Mouse (Mus musculus) mesoderm, embryonic 11.5 days (tissue): ENCODE measurements at regions not wholly inside any gene's neighbourhood (a gene's known extent, or its start where the extent isn't known, plus 50 kb on each side); places are given as distances from the start of the nearest gene placed in this dataset.

Experiments used
- DNase-seq: peaks from one replicate; pipeline ENCODE4 v3.0.0-alpha.2; 2012; ENCODE audit warnings: low read depth, low spot score

DNA sequence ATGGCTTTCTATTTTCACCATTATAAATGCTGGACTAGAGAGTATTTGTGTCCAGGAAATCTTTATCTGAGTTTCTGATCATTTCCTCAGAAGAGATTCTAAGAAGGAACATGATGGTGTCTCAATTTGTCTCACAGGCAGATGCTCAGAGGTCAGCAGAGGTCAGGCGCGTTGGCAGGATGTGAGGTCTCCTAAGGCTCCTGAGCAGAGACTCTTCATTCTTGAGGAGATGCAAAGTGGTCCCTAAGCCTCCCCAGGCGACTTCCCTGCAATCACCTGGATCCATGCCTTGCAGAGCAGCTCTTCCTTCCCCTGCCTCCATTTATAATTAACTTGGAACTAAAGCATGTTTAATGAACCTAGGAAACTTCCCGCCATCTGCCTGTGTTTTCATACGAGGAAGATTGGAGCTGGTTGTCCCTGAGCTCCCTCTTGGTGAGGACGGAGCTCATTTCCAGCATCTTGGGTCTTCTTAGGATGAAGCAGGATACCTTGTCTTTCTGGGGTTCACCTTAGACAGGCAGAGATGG is 71.8 kb downstream of the Arf2 start:
- no peak for DNase-seq

DNA sequence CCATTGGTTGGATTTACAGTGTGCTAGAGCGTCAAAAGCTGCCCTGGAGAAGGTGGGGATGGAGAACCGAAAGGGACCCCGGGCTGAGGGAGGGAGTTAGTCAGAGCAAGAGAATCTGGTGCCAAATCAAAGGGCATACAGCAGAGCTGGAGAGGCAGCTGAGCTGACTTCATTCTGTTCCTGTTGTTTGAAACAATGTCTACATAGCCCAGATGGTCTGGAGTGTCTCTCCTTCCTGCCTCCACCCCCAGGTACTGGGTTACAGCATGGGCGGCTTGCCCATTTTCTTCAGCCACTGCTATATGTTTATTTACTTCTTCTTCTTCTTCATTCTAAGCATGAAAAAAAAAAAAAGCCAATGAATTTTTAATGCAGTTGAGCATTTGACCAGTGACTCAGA is 78.7 kb downstream of the Arf2 start:
- DNase-seq = no peak

DNA sequence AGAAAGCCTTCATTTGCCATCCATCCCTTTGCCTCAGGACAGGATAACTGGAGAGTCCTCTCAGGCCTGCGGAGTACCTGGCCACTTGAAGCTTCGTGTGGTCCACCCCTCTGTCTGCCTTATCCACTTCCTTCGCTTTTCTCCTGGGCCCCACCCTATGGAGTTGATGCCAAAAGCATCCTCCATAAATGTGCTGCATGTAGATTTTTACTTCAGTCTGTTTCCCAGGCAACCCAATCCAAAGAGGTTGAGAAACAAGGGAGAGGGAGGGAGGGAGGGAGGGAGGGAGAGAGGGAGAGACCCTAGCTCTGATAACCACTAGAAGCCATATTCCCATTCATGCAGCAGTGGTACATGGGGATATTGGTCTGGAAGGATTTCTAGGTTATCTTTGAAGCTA is 80.7 kb upstream of the Crhr1 start:
- no peak for DNase-seq

DNA sequence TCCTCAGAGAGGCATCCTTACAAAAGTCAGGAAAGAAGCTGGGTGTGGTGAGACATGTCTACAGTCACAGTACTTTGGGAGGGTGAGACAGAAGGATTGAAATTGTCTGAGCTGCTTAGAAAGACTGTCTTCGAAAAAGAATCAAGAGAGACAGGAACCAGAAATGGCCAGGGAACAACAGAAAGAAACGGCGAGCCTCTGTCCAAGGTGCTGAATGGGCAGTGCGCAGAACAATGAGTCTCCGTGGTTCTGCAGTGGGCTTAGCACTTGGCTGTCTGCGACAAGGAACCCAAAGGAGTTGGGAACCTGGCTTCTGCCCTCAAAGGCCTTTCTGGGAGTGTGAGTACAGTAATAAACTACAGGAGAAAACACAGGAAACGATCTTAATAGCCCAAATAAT is 79.4 kb upstream of the Crhr1 start:
- DNase-seq = peak; percentile 73

DNA sequence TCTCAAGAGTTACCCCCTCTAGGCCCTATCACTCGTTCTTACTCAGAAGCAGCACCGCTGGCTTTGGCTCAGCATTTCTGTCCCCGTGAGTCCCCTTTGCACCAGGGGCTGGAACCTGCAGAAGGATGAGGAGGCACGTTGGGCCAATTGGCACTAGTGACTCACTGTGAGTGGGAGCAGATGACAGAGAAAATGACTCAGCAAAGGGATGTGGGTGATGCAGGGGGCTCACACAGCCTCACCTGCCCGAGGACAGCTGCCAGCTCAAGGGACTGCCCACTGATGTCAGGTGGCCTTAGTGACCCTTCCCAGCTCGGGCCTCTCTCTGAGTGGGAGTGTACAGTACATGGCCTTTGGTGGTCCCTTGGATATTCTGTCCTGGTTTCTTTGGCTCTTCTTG is 76.7 kb upstream of the Crhr1 start:
- DNase-seq = no peak

DNA sequence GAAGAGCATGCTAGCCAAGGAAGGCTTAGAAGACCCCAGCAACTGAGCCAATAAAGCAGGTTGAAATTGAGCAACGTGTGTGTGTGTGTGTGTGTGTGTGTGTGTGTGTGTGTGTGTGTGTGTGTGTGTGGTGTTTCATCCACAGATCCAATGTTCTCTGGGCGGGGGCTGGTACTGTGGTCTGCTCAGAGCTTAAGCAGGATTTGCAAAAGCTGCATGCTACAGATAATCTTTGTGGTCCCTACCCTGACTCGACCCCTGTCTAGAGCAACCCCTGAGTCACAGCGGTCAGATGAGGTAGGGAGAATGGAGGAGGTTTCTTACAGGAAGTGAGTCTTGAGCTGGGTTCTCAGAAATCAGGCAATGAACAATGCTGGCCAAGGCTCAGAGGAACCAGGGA is 75.6 kb upstream of the Crhr1 start:
- DNase-seq = no peak

DNA sequence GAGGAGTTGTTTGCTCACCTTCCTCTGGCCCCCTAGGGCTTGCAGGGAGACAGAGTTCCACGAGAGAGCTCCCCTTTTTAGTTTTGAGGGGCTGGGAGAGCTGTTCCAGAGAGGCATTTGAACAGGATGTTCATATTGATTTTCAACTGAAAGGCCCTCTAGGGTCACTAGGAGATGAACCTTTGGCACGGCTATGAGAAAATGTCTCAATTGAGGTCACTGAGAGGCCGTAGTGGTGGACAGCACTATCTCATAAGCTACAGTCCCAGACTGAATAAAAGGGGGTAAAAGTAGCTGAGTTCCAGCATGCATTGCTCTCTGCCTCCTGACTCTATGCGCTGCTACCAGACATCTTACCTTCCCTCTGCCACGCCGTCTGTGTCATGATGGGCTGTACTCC is 74.1 kb upstream of the Crhr1 start:
- no peak for DNase-seq

DNA sequence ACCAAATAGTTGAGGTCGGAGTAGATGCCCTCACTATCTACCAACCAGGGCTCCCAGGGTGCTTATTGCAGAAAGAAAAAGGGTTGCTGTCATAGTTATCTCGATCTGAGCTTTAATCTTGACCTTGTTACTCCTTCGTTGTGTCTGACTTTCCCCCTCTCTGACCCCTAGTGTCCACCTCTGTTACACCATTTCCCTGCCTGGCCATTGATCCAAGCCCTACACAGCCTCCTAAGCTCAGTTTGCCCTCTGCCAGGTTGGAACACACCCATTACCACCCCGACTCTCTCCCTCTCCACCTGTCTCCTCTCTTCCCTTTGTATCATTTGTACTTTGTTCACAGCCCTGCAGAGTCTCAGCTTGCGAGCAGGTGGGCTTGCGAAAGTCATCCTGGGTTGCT is 73.6 kb upstream of the Crhr1 start:
- DNase-seq = no peak

DNA sequence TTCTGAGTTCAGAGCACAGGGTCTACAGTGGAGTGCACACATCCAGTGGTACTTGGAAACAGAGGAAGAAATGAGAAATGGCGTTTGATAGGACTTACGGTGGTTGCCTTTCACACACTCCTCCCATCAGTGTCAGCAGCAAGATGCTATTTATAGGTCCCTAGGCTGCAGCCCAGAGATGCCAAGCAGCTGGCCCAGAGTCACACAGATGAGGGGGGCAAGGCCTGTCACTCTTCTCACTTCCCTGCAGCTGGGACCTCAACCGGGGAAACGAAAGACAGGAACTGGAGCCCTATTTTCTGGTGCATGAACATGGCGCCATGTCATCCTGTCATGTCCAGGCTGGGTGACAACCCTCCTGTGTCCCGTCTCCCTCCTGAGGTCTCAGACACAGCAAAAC is 71.3 kb upstream of the Crhr1 start:
- no peak for DNase-seq

DNA sequence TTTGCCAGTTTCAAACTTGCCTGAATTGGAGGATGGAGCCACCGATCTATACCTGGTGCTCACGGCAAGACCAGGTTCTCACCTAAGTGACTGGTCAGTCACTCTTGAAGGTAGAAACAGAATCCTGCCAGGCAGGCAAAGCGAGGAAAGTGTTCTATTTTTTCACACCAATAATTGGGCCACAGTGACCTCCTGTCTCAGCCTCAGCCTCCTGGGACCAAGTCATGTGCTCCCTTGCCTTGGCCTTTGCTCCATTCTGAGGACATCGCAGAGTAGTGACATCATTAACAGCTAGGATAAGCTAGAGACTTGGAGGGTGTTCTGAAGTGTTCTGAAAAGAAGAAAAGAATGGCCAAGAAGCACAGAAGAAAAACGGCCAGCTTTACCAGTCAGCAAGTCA is 67.5 kb upstream of the Crhr1 start:
- DNase-seq = no peak

DNA sequence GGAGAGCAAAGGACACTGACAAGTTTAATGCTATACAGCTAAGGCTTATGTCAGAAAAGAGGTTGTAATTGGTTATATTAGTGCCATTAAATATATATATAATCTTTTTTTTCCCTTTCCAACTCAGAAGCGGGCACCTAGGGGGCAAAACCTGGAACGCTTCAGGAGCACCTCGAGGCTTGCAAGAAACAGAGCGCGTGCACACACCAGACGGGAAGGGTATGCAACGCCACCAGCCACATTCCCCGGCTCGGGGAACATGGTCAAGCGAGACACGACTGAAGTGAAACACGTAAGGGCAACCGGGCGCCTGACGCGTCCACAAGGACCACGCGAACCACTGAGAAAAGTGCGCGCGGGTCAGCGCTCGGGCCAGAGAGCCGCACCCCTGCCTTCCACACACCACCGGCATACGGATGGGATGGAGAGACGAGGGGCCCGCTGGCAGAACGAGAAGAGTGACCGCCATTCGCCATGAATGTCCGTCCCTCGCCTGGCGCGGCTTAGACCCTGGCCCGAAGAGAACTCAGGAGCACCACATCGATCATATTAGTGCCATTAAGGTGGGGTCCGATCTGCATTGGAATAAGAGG is 60.0 kb upstream of the Crhr1 start:
- DNase-seq = peak; percentile 15

DNA sequence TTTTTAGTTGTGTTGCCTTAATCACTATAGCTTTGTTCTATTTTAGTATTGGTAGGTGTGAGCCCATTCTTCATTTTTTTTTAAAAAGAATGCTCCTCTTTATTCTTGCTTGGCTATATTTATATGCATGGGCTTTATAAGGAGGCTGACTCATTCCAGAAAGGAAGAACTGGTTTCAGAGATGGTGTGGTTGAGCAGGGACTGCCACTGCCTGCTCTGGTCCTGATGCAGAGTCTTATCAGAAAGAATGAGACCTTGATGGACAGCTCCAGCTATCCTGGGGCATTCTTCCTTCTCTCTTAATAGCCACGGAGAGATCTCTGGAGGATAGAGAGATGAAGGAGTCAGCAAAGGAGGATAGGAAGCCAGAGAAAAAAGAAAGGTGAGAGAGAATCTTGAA is 57.9 kb upstream of the Crhr1 start:
- DNase-seq = no peak

DNA sequence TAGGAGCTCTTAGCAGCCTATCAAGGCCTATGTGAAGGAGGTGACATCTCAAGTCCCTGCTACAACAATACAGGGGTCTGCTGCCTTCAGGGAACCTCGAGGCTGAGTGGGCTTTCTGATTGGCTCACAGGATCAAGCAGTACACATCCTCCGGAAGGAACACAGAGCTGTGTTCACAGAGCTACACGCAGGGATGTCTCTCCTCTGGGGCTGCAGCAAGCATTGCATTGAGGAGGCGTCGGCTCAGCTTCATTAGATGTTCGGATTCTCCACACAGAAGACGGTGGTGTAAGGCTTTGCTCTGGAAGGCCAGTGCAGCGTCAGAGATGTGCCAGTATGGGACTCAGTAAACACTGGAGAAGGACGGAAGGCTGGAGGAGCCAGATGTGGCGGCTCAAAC is 57.3 kb upstream of the Crhr1 start:
- DNase-seq = no peak

DNA sequence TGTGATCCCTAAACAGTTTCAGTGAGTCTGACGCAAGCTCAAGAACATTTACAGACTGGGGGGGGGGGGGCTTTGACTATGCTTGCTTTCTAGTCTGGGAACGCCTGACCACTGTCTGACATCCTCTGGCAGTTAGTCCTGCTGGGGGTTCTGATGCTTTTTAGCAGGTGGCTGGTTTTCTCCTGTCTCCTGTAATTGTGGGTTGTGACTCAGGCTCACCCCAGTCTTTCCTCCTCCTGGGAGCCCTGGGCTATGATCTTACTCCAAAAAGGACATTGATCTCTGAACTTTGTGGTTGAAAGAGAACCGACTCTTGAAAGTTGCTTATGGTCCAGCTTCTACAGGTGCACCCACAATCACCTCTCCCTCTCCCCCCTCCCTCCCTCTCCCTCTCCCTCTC is 50.6 kb upstream of the Crhr1 start:
- DNase-seq = no peak
